Mouse (Mus musculus): ENCODE measurements around the gene Spata7. TPM values are rescaled to one million over a fixed set of nuclear protein-coding genes. Genes with fewer than 3 reads are reported as not detected.
"Not testable (repeated sequence)": the region's sequence is repeated elsewhere in the genome, so short reads cannot be mapped to it uniquely, and the experiment has no call there.

The Spata7 gene
- polyA plus RNA-seq, 1 experiment from 2014 or later: 26.1 TPM

DNA sequence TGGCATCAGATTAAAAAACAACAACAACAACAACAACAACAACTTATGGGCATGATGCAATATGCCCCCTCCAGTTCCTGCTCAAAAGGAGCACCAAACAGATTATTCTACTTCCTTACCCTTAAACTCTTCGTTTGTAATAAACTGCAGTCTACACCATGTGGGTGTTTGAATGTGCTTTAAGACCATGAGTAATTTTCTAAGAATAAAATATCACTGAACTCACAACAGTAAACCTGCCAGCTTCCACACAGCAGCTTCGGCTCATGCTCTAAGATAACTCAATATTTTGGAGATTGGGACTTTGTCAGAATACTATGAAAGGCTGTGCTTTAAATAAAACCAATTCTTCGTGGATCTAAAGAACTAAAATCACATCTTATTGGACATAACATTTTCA lies 17.6 kb upstream of the Spata7 start:
- no peaks in the 10 kb centered on the region for H3K9me3 ChIP-seq (ENCODE audit: control insufficient read depth, low read length)
- no peaks in the 10 kb centered on the region for H3K27me3 ChIP-seq (ENCODE audit: control insufficient read depth, insufficient read depth, low read length)
- H3K4me1 ChIP-seq (ENCODE audit: control insufficient read depth, insufficient read depth, low read length): no peaks in the 10 kb centered on the region
- DNase-seq (ENCODE audit: low spot score) (no peak), ATAC-seq (ENCODE audit: insufficient number of reproducible peaks, low FRiP score, low TSS enrichment, low read depth) (no peak)
- H3K4me2 ChIP-seq (ENCODE audit: low read depth, severe bottlenecking): no peak overlapping the region
- 77% methylated on average over 3 of the region's 3 CpGs for WGBS
- no peak overlapping the region for H3K4me3 ChIP-seq (ENCODE audit: low read depth, low read length)
- H3K27ac ChIP-seq (replicated peaks; ENCODE audit: low read depth, low read length): no peak overlapping the region
- no peaks in the 10 kb centered on the region for H3K36me3 ChIP-seq (ENCODE audit: control insufficient read depth, insufficient read depth, low read length)
- no peak overlapping the region for H3K9ac ChIP-seq (ENCODE audit: low read length)

- 69% methylated on average over 3 of the region's 3 CpGs for WGBS
- Histone ChIP-seq H3K36me3 (ENCODE audit: control insufficient read depth, insufficient read depth, low read length) (no peaks in the 10 kb centered on the region), H3K27ac (replicated peaks; ENCODE audit: low read depth, low read length) (no peak overlapping the region), H3K9me3 (ENCODE audit: control insufficient read depth, low read length) (no peaks in the 10 kb centered on the region), H3K9ac (ENCODE audit: low read length) (no peak overlapping the region), H3K4me2 (ENCODE audit: low read depth, severe bottlenecking) (no peak overlapping the region), H3K4me1 (ENCODE audit: control insufficient read depth, insufficient read depth, low read length) (no peaks in the 10 kb centered on the region), H3K27me3 (ENCODE audit: control insufficient read depth, insufficient read depth, low read length) (no peaks in the 10 kb centered on the region), H3K4me3 (ENCODE audit: low read depth, low read length) (no peak overlapping the region)
- no peak for ATAC-seq (ENCODE audit: insufficient number of reproducible peaks, low FRiP score, low TSS enrichment, low read depth)
- DNase-seq (ENCODE audit: low spot score): no peak
Observed at GRCm38 (mm10) chr12:98614910-98615508, 12.9 kb upstream of the Spata7 start.

- Histone ChIP-seq H3K27ac (replicated peaks; ENCODE audit: low read depth, low read length) (no peak overlapping the region), H3K27me3 (ENCODE audit: control insufficient read depth, insufficient read depth, low read length) (no peaks in the 10 kb centered on the region), H3K36me3 (ENCODE audit: control insufficient read depth, insufficient read depth, low read length) (no peaks in the 10 kb centered on the region), H3K4me1 (ENCODE audit: control insufficient read depth, insufficient read depth, low read length) (no peaks in the 10 kb centered on the region), H3K9ac (ENCODE audit: low read length) (no peak overlapping the region), H3K4me2 (ENCODE audit: low read depth, severe bottlenecking) (no peak overlapping the region), H3K4me3 (ENCODE audit: low read depth, low read length) (no peak overlapping the region), H3K9me3 (ENCODE audit: control insufficient read depth, low read length) (no peaks in the 10 kb centered on the region)
- 66% methylated on average over 5 of the region's 5 CpGs for WGBS
- ATAC-seq (ENCODE audit: insufficient number of reproducible peaks, low FRiP score, low TSS enrichment, low read depth): no peak
- DNase-seq (ENCODE audit: low spot score): no peak
Observed at GRCm38 (mm10) chr12:98615746-98616145, 12.2 kb upstream of the Spata7 start.

- Histone ChIP-seq H3K4me1 (ENCODE audit: control insufficient read depth, insufficient read depth, low read length) (no peaks in the 10 kb centered on the region), H3K27me3 (ENCODE audit: control insufficient read depth, insufficient read depth, low read length) (no peaks in the 10 kb centered on the region), H3K36me3 (ENCODE audit: control insufficient read depth, insufficient read depth, low read length) (no peaks in the 10 kb centered on the region), H3K9ac (ENCODE audit: low read length) (no peak overlapping the region), H3K4me2 (ENCODE audit: low read depth, severe bottlenecking) (no peak overlapping the region), H3K4me3 (ENCODE audit: low read depth, low read length) (no peak overlapping the region), H3K9me3 (ENCODE audit: control insufficient read depth, low read length) (no peaks in the 10 kb centered on the region), H3K27ac (replicated peaks; ENCODE audit: low read depth, low read length) (no peak overlapping the region)
- WGBS: 82% methylated on average over 2 of the region's 2 CpGs
- DNase-seq (ENCODE audit: low spot score): no peak
- no peak for ATAC-seq (ENCODE audit: insufficient number of reproducible peaks, low FRiP score, low TSS enrichment, low read depth)
Observed at GRCm38 (mm10) chr12:98619496-98619895, 8.5 kb upstream of the Spata7 start.

DNA sequence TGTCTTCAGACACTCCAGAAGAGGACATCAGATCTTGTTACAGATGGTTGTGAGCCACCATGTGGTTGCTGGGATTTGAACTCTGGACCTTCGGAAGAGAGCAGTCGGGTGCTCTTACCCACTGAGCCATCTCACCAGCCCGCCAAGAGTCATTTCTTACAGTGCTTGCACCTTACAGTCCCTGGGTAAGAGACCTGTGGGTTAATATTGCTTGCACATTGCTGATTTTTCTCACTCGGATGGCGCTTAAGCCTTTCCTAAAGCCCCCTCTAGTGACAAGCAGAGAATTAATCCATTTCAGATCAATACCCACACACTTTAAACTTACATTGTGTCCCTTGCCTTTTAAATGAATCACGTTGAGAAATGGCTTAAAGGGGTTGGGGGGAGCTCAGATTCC lies 7.0 kb upstream of the Spata7 start:
- not testable (repeated sequence) for ATAC-seq (ENCODE audit: insufficient number of reproducible peaks, low FRiP score, low TSS enrichment, low read depth); H3K27ac ChIP-seq (replicated peaks; ENCODE audit: low read depth, low read length); H3K36me3 ChIP-seq (ENCODE audit: control insufficient read depth, insufficient read depth, low read length); H3K4me1 ChIP-seq (ENCODE audit: control insufficient read depth, insufficient read depth, low read length); H3K9me3 ChIP-seq (ENCODE audit: control insufficient read depth, low read length); H3K9ac ChIP-seq (ENCODE audit: low read length); H3K27me3 ChIP-seq (ENCODE audit: control insufficient read depth, insufficient read depth, low read length); H3K4me3 ChIP-seq (ENCODE audit: low read depth, low read length); DNase-seq (ENCODE audit: low spot score); H3K4me2 ChIP-seq (ENCODE audit: low read depth, severe bottlenecking)
- 52% methylated on average over 6 of the region's 6 CpGs for WGBS

- H3K4me1 ChIP-seq (ENCODE audit: control insufficient read depth, insufficient read depth, low read length); H3K27me3 ChIP-seq (ENCODE audit: control insufficient read depth, insufficient read depth, low read length); ATAC-seq (ENCODE audit: insufficient number of reproducible peaks, low FRiP score, low TSS enrichment, low read depth); H3K36me3 ChIP-seq (ENCODE audit: control insufficient read depth, insufficient read depth, low read length); DNase-seq (ENCODE audit: low spot score); H3K27ac ChIP-seq (replicated peaks; ENCODE audit: low read depth, low read length); H3K4me3 ChIP-seq (ENCODE audit: low read depth, low read length); H3K9me3 ChIP-seq (ENCODE audit: control insufficient read depth, low read length); H3K4me2 ChIP-seq (ENCODE audit: low read depth, severe bottlenecking); H3K9ac ChIP-seq (ENCODE audit: low read length): not testable (repeated sequence)
- WGBS: 88% methylated on average over 10 of the region's 10 CpGs
Observed at GRCm38 (mm10) chr12:98623266-98623665, 4.7 kb upstream of the Spata7 start.

- Histone ChIP-seq H3K27ac (replicated peaks; ENCODE audit: low read depth, low read length) (no peak overlapping the region), H3K36me3 (ENCODE audit: control insufficient read depth, insufficient read depth, low read length) (no peaks in the 10 kb centered on the region), H3K4me1 (ENCODE audit: control insufficient read depth, insufficient read depth, low read length) (0 out of 2 replicates have a peak, but pooled peaks cover 2% of the 10 kb centered on the region), H3K9me3 (ENCODE audit: control insufficient read depth, low read length) (no peaks in the 10 kb centered on the region), H3K9ac (ENCODE audit: low read length) (peak overlapping the region; percentile 56), H3K4me3 (ENCODE audit: low read depth, low read length) (peak overlapping the region; percentile 53), H3K27me3 (ENCODE audit: control insufficient read depth, insufficient read depth, low read length) (no peaks in the 10 kb centered on the region), H3K4me2 (ENCODE audit: low read depth, severe bottlenecking) (peak overlapping the region; percentile 69)
- WGBS: 2% methylated on average over 16 of the region's 16 CpGs
- DNase-seq (ENCODE audit: low spot score): no peak
- peak; percentile 88 for ATAC-seq (ENCODE audit: insufficient number of reproducible peaks, low FRiP score, low TSS enrichment, low read depth)
Observed at GRCm38 (mm10) chr12:98628260-98628970, 458 bp downstream of the Spata7 start.

GRCm38 (mm10) chr12:98644852-98645251 lies 16.9 kb downstream of the Spata7 start:
- H3K4me3 ChIP-seq (ENCODE audit: low read depth, low read length): no peak overlapping the region
- H3K9me3 ChIP-seq (ENCODE audit: control insufficient read depth, low read length): no peaks in the 10 kb centered on the region
- DNase-seq (ENCODE audit: low spot score) (no peak), ATAC-seq (ENCODE audit: insufficient number of reproducible peaks, low FRiP score, low TSS enrichment, low read depth) (no peak)
- no peak overlapping the region for H3K4me2 ChIP-seq (ENCODE audit: low read depth, severe bottlenecking)
- no peak overlapping the region for H3K27ac ChIP-seq (replicated peaks; ENCODE audit: low read depth, low read length)
- H3K9ac ChIP-seq (ENCODE audit: low read length): no peak overlapping the region
- no peaks in the 10 kb centered on the region for H3K4me1 ChIP-seq (ENCODE audit: control insufficient read depth, insufficient read depth, low read length)
- no peaks in the 10 kb centered on the region for H3K27me3 ChIP-seq (ENCODE audit: control insufficient read depth, insufficient read depth, low read length)
- no peaks in the 10 kb centered on the region for H3K36me3 ChIP-seq (ENCODE audit: control insufficient read depth, insufficient read depth, low read length)
